Mouse (Mus musculus): Measurements from ENCODE around the gene Arntl2.
"Not testable (repeated sequence)": the region's sequence is repeated elsewhere in the genome, so short reads cannot be mapped to it uniquely, and the experiment has no call there.

Arntl2 gene

GRCm38 (mm10) chr6:146848281-146848680 lies 52.4 kb downstream of the Arntl2 start:
- DNase-seq (ENCODE audit: low read depth, low spot score) = no peak

- DNase-seq (ENCODE audit: low read depth, low spot score) = no peak
These were observed 54.2 kb downstream of the Arntl2 start, which contains the start of gene Smco2 for GRCm38 (mm10) chr6:146850050-146850449. Smco2 (plus strand) TSS chr6:146850104.

- no peak for DNase-seq (ENCODE audit: low read depth, low spot score)
These were observed 56.1 kb downstream of the Arntl2 start for GRCm38 (mm10) chr6:146851916-146852315.

GRCm38 (mm10) chr6:146852739-146853138 lies 56.9 kb downstream of the Arntl2 start:
- no peak for DNase-seq (ENCODE audit: low read depth, low spot score)

GRCm38 (mm10) chr6:146855185-146855584 lies 59.3 kb downstream of the Arntl2 start:
- no peak for DNase-seq (ENCODE audit: low read depth, low spot score)

- peak; percentile 4 for DNase-seq (ENCODE audit: low read depth, low spot score)
These were observed 61.5 kb downstream of the Arntl2 start for GRCm38 (mm10) chr6:146857386-146857785.

GRCm38 (mm10) chr6:146863154-146863553 lies 67.3 kb downstream of the Arntl2 start:
- no peak for DNase-seq (ENCODE audit: low read depth, low spot score)

- DNase-seq (ENCODE audit: low read depth, low spot score) = not testable (repeated sequence)
These were observed 68.5 kb downstream of the Arntl2 start for GRCm38 (mm10) chr6:146864370-146864769.

- no peak for DNase-seq (ENCODE audit: low read depth, low spot score)
These were observed 69.8 kb downstream of the Arntl2 start for GRCm38 (mm10) chr6:146865701-146866100.

GRCm38 (mm10) chr6:146871975-146872374 lies 76.1 kb downstream of the Arntl2 start:
- DNase-seq (ENCODE audit: low read depth, low spot score) = no peak

GRCm38 (mm10) chr6:146874415-146874814 lies 78.6 kb downstream of the Arntl2 start:
- no peak for DNase-seq (ENCODE audit: low read depth, low spot score)

GRCm38 (mm10) chr6:146876820-146877219 lies 81.0 kb downstream of the Arntl2 start:
- DNase-seq (ENCODE audit: low read depth, low spot score) = no peak

GRCm38 (mm10) chr6:146877425-146878045 lies 81.7 kb downstream of the Arntl2 start:
- peak; percentile 2 for DNase-seq (ENCODE audit: low read depth, low spot score)

- DNase-seq (ENCODE audit: low read depth, low spot score) = no peak
These were observed 83.1 kb downstream of the Arntl2 start for GRCm38 (mm10) chr6:146878926-146879325.

- no peak for DNase-seq (ENCODE audit: low read depth, low spot score)
These were observed 84.0 kb downstream of the Arntl2 start for GRCm38 (mm10) chr6:146879856-146880255.

- no peak for DNase-seq (ENCODE audit: low read depth, low spot score)
These were observed 84.4 kb downstream of the Arntl2 start for GRCm38 (mm10) chr6:146880296-146880695.

- DNase-seq (ENCODE audit: low read depth, low spot score) = no peak
These were observed 86.3 kb downstream of the Arntl2 start for GRCm38 (mm10) chr6:146881896-146882770.
